Mouse (Mus musculus): ENCODE measurements around the gene Specc1l. TPM values are rescaled to one million over a fixed set of nuclear protein-coding genes. Genes with fewer than 3 reads are reported as not detected.

Specc1l gene
- polyA plus RNA-seq (2014; fragmentation: Nextera tagmentation; extraction: Ambion mirVana), result 32.6 and 34.6 TPM in 2 replicates

GRCm38 (mm10) chr10:75211807-75212645, at the start of gene Specc1l:
Gene Specc1l, plus strand, starts transcription at chr10:75212073.
- Histone ChIP-seq H3K4me3 (ENCODE audit: low read depth, low read length) (peak within 1 kb of the TSS; percentile 73), H3K27ac (ENCODE audit: low read depth) (peak within 1 kb of the TSS; percentile 98), H3K9ac (peak within 1 kb of the TSS; percentile 85), H3K9me3 (ENCODE audit: low read depth, low read length) (no peaks in the 10 kb centered on the region), H3K4me1 (ENCODE audit: insufficient read depth) (peaks cover 6% of the 10 kb centered on the region), H3K4me2 (peak within 1 kb of the TSS; percentile 74), H3K36me3 (ENCODE audit: insufficient read depth) (no peaks in the 10 kb centered on the region), H3K27me3 (ENCODE audit: insufficient read depth, low read length) (no peaks in the 10 kb centered on the region)
- under 1% methylated on average over 71 of the region's 80 CpGs for WGBS
- peak; percentile 97 for DNase-seq
- TF ChIP-seq CTCF (IDR thresholded peaks at IDR 0.05; ENCODE audit: low read depth), result no peak
- ATAC-seq (ENCODE audit: insufficient read depth), result peak; percentile 99

- no peak for DNase-seq
- Histone ChIP-seq H3K27me3 (ENCODE audit: insufficient read depth, low read length) (no peaks in the 10 kb centered on the region), H3K9ac (no peak overlapping the region), H3K4me1 (ENCODE audit: insufficient read depth) (no peaks in the 10 kb centered on the region), H3K36me3 (ENCODE audit: insufficient read depth) (peaks cover 73% of the 10 kb centered on the region), H3K4me2 (no peak overlapping the region), H3K9me3 (ENCODE audit: low read depth, low read length) (no peaks in the 10 kb centered on the region), H3K27ac (ENCODE audit: low read depth) (no peak overlapping the region), H3K4me3 (ENCODE audit: low read depth, low read length) (no peak overlapping the region)
- WGBS, result 62% methylated on average over 10 of the region's 10 CpGs
- ATAC-seq (ENCODE audit: insufficient read depth), result no peak
- peak; percentile 22; the same call in 1 of the 2 replicates for TF ChIP-seq CTCF (IDR thresholded peaks at IDR 0.05; ENCODE audit: low read depth)
These were observed 45.9 kb upstream of the Specc1l start for GRCm38 (mm10) chr10:75165825-75166481.

- Histone ChIP-seq H3K9me3 (ENCODE audit: low read depth, low read length) (no peaks in the 10 kb centered on the region), H3K4me2 (no peak overlapping the region), H3K9ac (no peak overlapping the region), H3K27me3 (ENCODE audit: insufficient read depth, low read length) (no peaks in the 10 kb centered on the region), H3K4me1 (ENCODE audit: insufficient read depth) (no peaks in the 10 kb centered on the region), H3K4me3 (ENCODE audit: low read depth, low read length) (no peak overlapping the region), H3K36me3 (ENCODE audit: insufficient read depth) (peaks cover 73% of the 10 kb centered on the region), H3K27ac (ENCODE audit: low read depth) (no peak overlapping the region)
- no peak for DNase-seq
- no peak for TF ChIP-seq CTCF (IDR thresholded peaks at IDR 0.05; ENCODE audit: low read depth)
- no peak for ATAC-seq (ENCODE audit: insufficient read depth)
- WGBS, result 79% methylated on average over 4 of the region's 4 CpGs
These were observed 45.3 kb upstream of the Specc1l start for GRCm38 (mm10) chr10:75166601-75167000.

- H3K9ac ChIP-seq, result no peak overlapping the region
- H3K27ac ChIP-seq (ENCODE audit: low read depth), result peak overlapping the region; percentile 52; the same call in 1 of the 2 replicates
- DNase-seq, result peak; percentile 70
- H3K9me3 ChIP-seq (ENCODE audit: low read depth, low read length), result no peaks in the 10 kb centered on the region
- 51% methylated on average over 12 of the region's 12 CpGs for WGBS
- H3K36me3 ChIP-seq (ENCODE audit: insufficient read depth), result peaks cover 71% of the 10 kb centered on the region
- no peaks in the 10 kb centered on the region for H3K4me1 ChIP-seq (ENCODE audit: insufficient read depth)
- no peak for TF ChIP-seq CTCF (IDR thresholded peaks at IDR 0.05; ENCODE audit: low read depth)
- H3K4me3 ChIP-seq (ENCODE audit: low read depth, low read length), result no peak overlapping the region
- no peaks in the 10 kb centered on the region for H3K27me3 ChIP-seq (ENCODE audit: insufficient read depth, low read length)
- no peak overlapping the region for H3K4me2 ChIP-seq
- peak; percentile 63 for ATAC-seq (ENCODE audit: insufficient read depth)
These were observed 41.5 kb upstream of the Specc1l start for GRCm38 (mm10) chr10:75170207-75170850.

- peak overlapping the region; percentile 32; the same call in 1 of the 2 replicates for H3K27ac ChIP-seq (ENCODE audit: low read depth)
- ATAC-seq (ENCODE audit: insufficient read depth) (no peak), DNase-seq (peak; percentile 28)
- no peak overlapping the region for H3K4me2 ChIP-seq
- no peak for TF ChIP-seq CTCF (IDR thresholded peaks at IDR 0.05; ENCODE audit: low read depth)
- WGBS, result 58% methylated on average over 8 of the region's 8 CpGs
- no peak overlapping the region for H3K9ac ChIP-seq
- no peaks in the 10 kb centered on the region for H3K27me3 ChIP-seq (ENCODE audit: insufficient read depth, low read length)
- H3K4me3 ChIP-seq (ENCODE audit: low read depth, low read length), result no peak overlapping the region
- peaks cover 72% of the 10 kb centered on the region for H3K36me3 ChIP-seq (ENCODE audit: insufficient read depth)
- H3K4me1 ChIP-seq (ENCODE audit: insufficient read depth), result 0 out of 2 replicates have a peak, but pooled peaks cover 4% of the 10 kb centered on the region
- H3K9me3 ChIP-seq (ENCODE audit: low read depth, low read length), result no peaks in the 10 kb centered on the region
These were observed 38.8 kb upstream of the Specc1l start for GRCm38 (mm10) chr10:75173056-75173455.

- no peak overlapping the region for H3K9ac ChIP-seq
- no peak overlapping the region for H3K4me2 ChIP-seq
- peak overlapping the region; percentile 32; the same call in 1 of the 2 replicates for H3K27ac ChIP-seq (ENCODE audit: low read depth)
- no peak for ATAC-seq (ENCODE audit: insufficient read depth)
- H3K27me3 ChIP-seq (ENCODE audit: insufficient read depth, low read length), result no peaks in the 10 kb centered on the region
- peak; percentile 31 for DNase-seq
- H3K36me3 ChIP-seq (ENCODE audit: insufficient read depth), result peaks cover 72% of the 10 kb centered on the region
- H3K4me1 ChIP-seq (ENCODE audit: insufficient read depth), result 0 out of 2 replicates have a peak, but pooled peaks cover 4% of the 10 kb centered on the region
- no peak for TF ChIP-seq CTCF (IDR thresholded peaks at IDR 0.05; ENCODE audit: low read depth)
- no peak overlapping the region for H3K4me3 ChIP-seq (ENCODE audit: low read depth, low read length)
- WGBS, result 56% methylated on average over 12 of the region's 12 CpGs
- no peaks in the 10 kb centered on the region for H3K9me3 ChIP-seq (ENCODE audit: low read depth, low read length)
These were observed 38.2 kb upstream of the Specc1l start for GRCm38 (mm10) chr10:75173712-75174111.
